Mouse (Mus musculus) midbrain, postnatal 0 days (tissue): ENCODE data around the gene Gm813. TPM values are rescaled to one million over a fixed set of nuclear protein-coding genes. Genes with fewer than 3 reads are reported as not detected.

Experiments used
- ATAC-seq: fragments of 200-750 bp; cut with Nextera tagmentation; 2 replicates; pipeline ENCODE4 v1.8.0; 2017; ENCODE audit warnings: moderate number of reproducible peaks, mild to moderate bottlenecking, moderate TSS enrichment, moderate library complexity; ENCODE audit not compliant: low FRiP score
- DNase-seq: peaks from one replicate; pipeline ENCODE4 v3.0.0-alpha.2; 2015; ENCODE audit warnings: low spot score
- H3K27ac ChIP-seq: fragments of 300-500 bp; sonication (generic); 2 replicates; pipeline ENCODE4 v1.5.1; 2014; ENCODE audit warnings: low read depth, mild to moderate bottlenecking, low read length, mixed read lengths
- H3K27me3 ChIP-seq: fragments of 300-500 bp; sonication (generic); 2 replicates; pipeline ENCODE4 v1.6.1; 2014; ENCODE audit warnings: low read length, control low read depth, mixed read lengths; ENCODE audit not compliant: insufficient read depth
- H3K36me3 ChIP-seq: fragments of 300-500 bp; sonication (generic); 2 replicates; pipeline ENCODE4 v1.6.1; 2014; ENCODE audit warnings: low read length, control low read depth, mixed read lengths; ENCODE audit not compliant: insufficient read depth
- H3K4me1 ChIP-seq: fragments of 300-500 bp; sonication (generic); 2 replicates; pipeline ENCODE4 v1.6.1; 2014; ENCODE audit warnings: mild to moderate bottlenecking, control low read depth, antibody characterized with exemption, low read length, mixed read lengths; ENCODE audit not compliant: insufficient read depth
- H3K4me2 ChIP-seq: fragments of 300-500 bp; sonication (generic); 2 replicates; pipeline ENCODE4 v1.6.1; 2014; ENCODE audit warnings: low read depth, mild to moderate bottlenecking, low read length, mixed read lengths; ENCODE audit not compliant: poor library complexity, severe bottlenecking
- H3K4me3 ChIP-seq: fragments of 300-500 bp; sonication (generic); 2 replicates; pipeline ENCODE4 v1.5.1; 2014; ENCODE audit warnings: low read depth, mild to moderate bottlenecking, low read length, moderate library complexity
- H3K9ac ChIP-seq: fragments of 300-500 bp; sonication (generic); replicated peaks from 2 replicates; pipeline ENCODE4 v1.6.1; 2014; ENCODE audit warnings: mild to moderate bottlenecking, low read length, moderate library complexity, mixed read lengths; ENCODE audit not compliant: poor library complexity, severe bottlenecking
- H3K9me3 ChIP-seq: fragments of 300-500 bp; sonication (generic); 2 replicates; pipeline ENCODE4 v1.6.1; 2016; ENCODE audit warnings: low read length, control low read depth
- CTCF ChIP-seq: IDR thresholded peaks from 2 replicates; pipeline ENCODE4 v1.5.1; 2016; ENCODE audit warnings: antibody characterized with exemption, mild to moderate bottlenecking
- WGBS: fragments of 180-500 bp; shearing (Covaris S2); extraction: QIAGEN DNeasy Blood & Tissue Kit; methylation state at CpG from one replicate; pipeline ENCODE4 v1.1.7; 2014; 5-methylcytosine and 5-hydroxymethylcytosine counted together
- polyA plus RNA-seq: library from polyadenylated mRNA; unstranded; fragments of >200 nt; fragmentation: Nextera tagmentation; extraction: Ambion mirVana; gene quantifications from 2 replicates; pipeline ENCODE4 v1.2.1, GENCODE M21; 2015
- total RNA-seq: library from RNA; depleted of rRNA; stranded (reverse); fragments of >200 nt; gene quantifications from 2 replicates; pipeline ENCODE4 v1.2.3, GENCODE M21; 2014

The Gm813 gene
- total and polyA plus RNA-seq, 2 experiments from 2014 or later = not detected

GRCm38 (mm10) chr16:58658668-58659067, 41.9 kb upstream of the Gm813 start:
- no peak for TF ChIP-seq CTCF
- Histone ChIP-seq H3K4me2 (no peak overlapping the region), H3K27me3 (no peaks in the 10 kb centered on the region), H3K4me3 (no peak overlapping the region), H3K36me3 (no peaks in the 10 kb centered on the region), H3K9me3 (no peaks in the 10 kb centered on the region), H3K4me1 (no peaks in the 10 kb centered on the region), H3K27ac (no peak overlapping the region), H3K9ac (no peak overlapping the region)
- ATAC-seq (no peak), DNase-seq (no peak)
- 87% methylated on average over 6 of the region's 6 CpGs for WGBS

- no peaks in the 10 kb centered on the region for H3K36me3 ChIP-seq
- no peak overlapping the region for H3K9ac ChIP-seq
- no peaks in the 10 kb centered on the region for H3K27me3 ChIP-seq
- H3K4me2 ChIP-seq = no peak overlapping the region
- H3K9me3 ChIP-seq = no peaks in the 10 kb centered on the region
- DNase-seq = no peak
- no peaks in the 10 kb centered on the region for H3K4me1 ChIP-seq
- H3K4me3 ChIP-seq = no peak overlapping the region
- TF ChIP-seq CTCF = no peak
- H3K27ac ChIP-seq = no peak overlapping the region
- WGBS = 90% methylated on average over 4 of the region's 4 CpGs
- ATAC-seq = no peak
Measured at GRCm38 (mm10) chr16:58656526-58656925, 39.7 kb upstream of the Gm813 start.

DNA sequence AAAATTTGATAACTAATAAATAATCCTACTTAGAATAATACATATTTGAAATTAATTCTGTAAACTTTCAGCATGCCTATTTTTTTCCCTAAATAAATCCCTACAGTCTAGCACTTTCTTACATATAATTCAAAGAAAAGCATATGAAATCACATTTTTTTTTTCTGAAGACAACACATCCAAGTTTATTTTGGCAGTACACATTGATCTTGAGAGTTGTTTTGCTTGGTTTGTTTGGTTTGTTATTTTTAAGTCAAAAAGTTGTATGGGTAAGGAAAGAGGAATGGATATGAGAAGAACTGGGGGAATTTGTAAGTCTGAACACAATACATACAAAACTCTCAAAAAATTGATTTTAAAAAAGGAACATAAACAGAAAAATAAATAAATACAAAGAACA, 39.0 kb upstream of the Gm813 start:
- Histone ChIP-seq H3K27ac (no peak overlapping the region), H3K4me1 (no peaks in the 10 kb centered on the region), H3K36me3 (no peaks in the 10 kb centered on the region), H3K4me2 (no peak overlapping the region), H3K9me3 (no peaks in the 10 kb centered on the region), H3K27me3 (no peaks in the 10 kb centered on the region), H3K9ac (no peak overlapping the region), H3K4me3 (no peak overlapping the region)
- no peak for DNase-seq
- TF ChIP-seq CTCF = no peak
- no peak for ATAC-seq

DNA sequence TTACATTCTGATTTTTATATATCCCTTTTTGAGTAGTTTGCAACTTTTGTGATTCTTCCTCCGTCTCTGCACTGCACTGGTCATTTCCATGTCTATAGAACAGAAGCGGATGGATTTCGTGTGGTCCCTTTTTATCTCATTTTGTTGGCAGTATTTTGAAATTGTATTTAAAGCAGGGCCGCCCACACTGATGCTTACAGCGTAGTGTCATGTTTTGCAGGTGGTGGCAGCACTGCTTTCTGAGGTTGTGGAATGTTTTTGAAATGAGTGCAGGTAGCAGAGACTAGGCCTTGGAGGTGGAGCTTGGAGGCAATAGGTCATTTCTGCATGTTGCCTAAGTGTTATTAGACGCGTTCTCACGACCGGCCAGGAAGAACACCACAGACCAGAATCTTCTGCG, 33.2 kb upstream of the Gm813 start:
- Histone ChIP-seq H3K4me2 (no peak overlapping the region), H3K9ac (no peak overlapping the region), H3K27me3 (no peaks in the 10 kb centered on the region), H3K4me1 (no peaks in the 10 kb centered on the region), H3K27ac (no peak overlapping the region), H3K4me3 (no peak overlapping the region), H3K36me3 (no peaks in the 10 kb centered on the region), H3K9me3 (no peaks in the 10 kb centered on the region)
- no peak for TF ChIP-seq CTCF
- ATAC-seq (no peak), DNase-seq (no peak)
- 94% methylated on average over 10 of the region's 10 CpGs for WGBS

DNA sequence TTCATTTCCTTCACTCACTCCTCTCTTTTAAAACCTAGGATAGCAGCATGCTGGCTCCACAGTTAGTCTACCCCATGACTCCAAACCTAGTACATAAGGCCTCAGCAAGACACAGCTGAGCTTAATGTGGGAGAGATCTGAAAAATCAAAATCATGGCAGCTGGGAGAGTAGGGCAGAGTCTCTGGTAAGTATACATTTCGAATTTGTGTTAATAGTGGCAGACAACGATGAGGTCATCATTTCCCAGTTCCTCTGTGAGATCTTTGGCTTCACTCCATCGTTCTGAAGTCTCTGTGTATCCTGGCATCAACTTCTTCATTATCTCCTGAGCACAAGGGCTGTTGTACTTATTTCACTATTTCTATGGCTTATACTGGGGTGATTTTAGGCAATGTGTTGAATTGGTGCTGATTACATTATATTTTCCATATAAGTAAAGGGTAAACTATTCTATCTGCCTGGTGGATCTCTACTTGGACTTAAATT, 22.0 kb upstream of the Gm813 start, which contains the start of gene E330017A01Rik:
TSS of gene E330017A01Rik (minus strand) at position 51 of the 487 bp plus-strand sequence.
- Histone ChIP-seq H3K36me3 (no peaks in the 10 kb centered on the region), H3K4me3 (no peak within 1 kb of the TSS), H3K4me1 (no peaks in the 10 kb centered on the region), H3K27me3 (no peaks in the 10 kb centered on the region), H3K9me3 (no peaks in the 10 kb centered on the region), H3K9ac (no peak within 1 kb of the TSS), H3K27ac (no peak within 1 kb of the TSS), H3K4me2 (no peak within 1 kb of the TSS)
- DNase-seq (no peak), ATAC-seq (no peak)
- WGBS = 88% methylated on average over 3 of the region's 3 CpGs
- no peak for TF ChIP-seq CTCF

DNA sequence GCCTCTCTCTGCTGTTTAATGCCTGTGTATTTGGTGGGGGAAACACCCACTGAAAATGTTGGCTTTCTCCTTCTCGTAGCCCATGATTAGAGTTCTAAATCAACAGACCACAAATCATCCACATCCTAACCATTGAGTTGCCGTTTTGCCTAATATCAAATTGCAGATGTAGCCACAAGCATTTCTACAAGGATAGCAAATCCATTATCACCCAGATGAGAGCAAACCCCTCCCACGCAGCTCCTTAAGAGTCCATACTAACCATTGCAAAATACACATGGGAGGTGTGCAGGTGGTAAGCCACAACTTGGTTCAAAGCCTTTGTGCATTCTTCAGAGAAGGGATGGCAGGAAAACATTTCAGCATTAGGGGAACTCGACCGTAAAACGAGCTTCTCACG, 21.2 kb upstream of the Gm813 start:
- Histone ChIP-seq H3K27me3 (no peaks in the 10 kb centered on the region), H3K9me3 (no peaks in the 10 kb centered on the region), H3K4me1 (no peaks in the 10 kb centered on the region), H3K27ac (no peak overlapping the region), H3K9ac (no peak overlapping the region), H3K4me2 (no peak overlapping the region), H3K36me3 (no peaks in the 10 kb centered on the region), H3K4me3 (no peak overlapping the region)
- DNase-seq (no peak), ATAC-seq (no peak)
- TF ChIP-seq CTCF = no peak
- 81% methylated on average over 7 of the region's 7 CpGs for WGBS
